Mouse (Mus musculus): ENCODE results near the gene Gapvd1. TPM values are rescaled to one million over a fixed set of nuclear protein-coding genes. Genes with fewer than 3 reads are reported as not detected.

Gene Gapvd1
- polyA plus RNA-seq, 1 experiment from 2014 or later = 62.7 TPM

GRCm38 (mm10) chr2:34757341-34757740 is 2.3 kb upstream of the Gapvd1 start:
- H3K4me2 ChIP-seq (ENCODE audit: low read depth, low read length) = no peak overlapping the region
- H3K27me3 ChIP-seq (ENCODE audit: control insufficient read depth, insufficient read depth, low read length) = no peaks in the 10 kb centered on the region
- no peak overlapping the region for H3K27ac ChIP-seq (ENCODE audit: low read length)
- 77% methylated on average over 1 of the region's 1 CpGs for WGBS
- H3K36me3 ChIP-seq (ENCODE audit: control insufficient read depth, insufficient read depth) = no peaks in the 10 kb centered on the region
- no peak overlapping the region for H3K4me3 ChIP-seq (ENCODE audit: low read length)
- H3K9ac ChIP-seq (ENCODE audit: low read length) = no peak overlapping the region
- no peaks in the 10 kb centered on the region for H3K9me3 ChIP-seq (replicated peaks; ENCODE audit: control insufficient read depth, low read length)
- H3K4me1 ChIP-seq (ENCODE audit: control insufficient read depth, insufficient read depth, low read length) = peaks cover 5% of the 10 kb centered on the region
- ATAC-seq (replicated peaks; ENCODE audit: extremely low read depth, insufficient read depth, low FRiP score) = no peak

- under 1% methylated on average over 103 of the region's 106 CpGs for WGBS
- peak overlapping the region; percentile 94 for H3K4me3 ChIP-seq (ENCODE audit: low read length)
- peak overlapping the region; percentile 82 for H3K4me2 ChIP-seq (ENCODE audit: low read depth, low read length)
Measured at GRCm38 (mm10) chr2:34753811-34754550, 1.1 kb downstream of the Gapvd1 start.

GRCm38 (mm10) chr2:34750245-34750644 is 4.8 kb downstream of the Gapvd1 start:
- Histone ChIP-seq H3K9ac (ENCODE audit: low read length) (no peak overlapping the region), H3K4me2 (ENCODE audit: low read depth, low read length) (no peak overlapping the region), H3K36me3 (ENCODE audit: control insufficient read depth, insufficient read depth) (no peaks in the 10 kb centered on the region), H3K27ac (ENCODE audit: low read length) (no peak overlapping the region), H3K27me3 (ENCODE audit: control insufficient read depth, insufficient read depth, low read length) (no peaks in the 10 kb centered on the region), H3K4me1 (ENCODE audit: control insufficient read depth, insufficient read depth, low read length) (peaks cover 11% of the 10 kb centered on the region), H3K4me3 (ENCODE audit: low read length) (no peak overlapping the region), H3K9me3 (replicated peaks; ENCODE audit: control insufficient read depth, low read length) (no peaks in the 10 kb centered on the region)
- 58% methylated on average over 2 of the region's 2 CpGs for WGBS
- ATAC-seq (replicated peaks; ENCODE audit: extremely low read depth, insufficient read depth, low FRiP score) = no peak

More at GRCm38 (mm10) chr2:34753811-34754550, 1.1 kb downstream of the Gapvd1 start:
- H3K36me3 ChIP-seq (ENCODE audit: control insufficient read depth, insufficient read depth) = no peaks in the 10 kb centered on the region
- H3K27ac ChIP-seq (ENCODE audit: low read length) = peak overlapping the region; percentile 95
- peak; percentile 96 for ATAC-seq (replicated peaks; ENCODE audit: extremely low read depth, insufficient read depth, low FRiP score)
- H3K9ac ChIP-seq (ENCODE audit: low read length) = peak overlapping the region; percentile 97
- H3K4me1 ChIP-seq (ENCODE audit: control insufficient read depth, insufficient read depth, low read length) = peaks cover 11% of the 10 kb centered on the region
- H3K27me3 ChIP-seq (ENCODE audit: control insufficient read depth, insufficient read depth, low read length) = no peaks in the 10 kb centered on the region
- H3K9me3 ChIP-seq (replicated peaks; ENCODE audit: control insufficient read depth, low read length) = no peaks in the 10 kb centered on the region

- Histone ChIP-seq H3K9me3 (replicated peaks; ENCODE audit: control insufficient read depth, low read length) (no peaks in the 10 kb centered on the region), H3K4me1 (ENCODE audit: control insufficient read depth, insufficient read depth, low read length) (peaks cover 11% of the 10 kb centered on the region), H3K27ac (ENCODE audit: low read length) (no peak overlapping the region), H3K4me3 (ENCODE audit: low read length) (no peak overlapping the region), H3K9ac (ENCODE audit: low read length) (no peak overlapping the region), H3K27me3 (ENCODE audit: control insufficient read depth, insufficient read depth, low read length) (no peaks in the 10 kb centered on the region), H3K4me2 (ENCODE audit: low read depth, low read length) (no peak overlapping the region), H3K36me3 (ENCODE audit: control insufficient read depth, insufficient read depth) (no peaks in the 10 kb centered on the region; the same call in 1 of the 2 replicates)
- no peak for ATAC-seq (replicated peaks; ENCODE audit: extremely low read depth, insufficient read depth, low FRiP score)
- 85% methylated on average over 4 of the region's 4 CpGs for WGBS
Measured at GRCm38 (mm10) chr2:34748479-34748878, 6.6 kb downstream of the Gapvd1 start.

- H3K4me1 ChIP-seq (ENCODE audit: control insufficient read depth, insufficient read depth, low read length) = peaks cover 5% of the 10 kb centered on the region
- H3K4me3 ChIP-seq (ENCODE audit: low read length) = no peak overlapping the region
- H3K27ac ChIP-seq (ENCODE audit: low read length) = no peak overlapping the region
- H3K9me3 ChIP-seq (replicated peaks; ENCODE audit: control insufficient read depth, low read length) = no peaks in the 10 kb centered on the region
- H3K27me3 ChIP-seq (ENCODE audit: control insufficient read depth, insufficient read depth, low read length) = no peaks in the 10 kb centered on the region
- no peaks in the 10 kb centered on the region; the same call in 1 of the 2 replicates for H3K36me3 ChIP-seq (ENCODE audit: control insufficient read depth, insufficient read depth)
- H3K4me2 ChIP-seq (ENCODE audit: low read depth, low read length) = no peak overlapping the region
- ATAC-seq (replicated peaks; ENCODE audit: extremely low read depth, insufficient read depth, low FRiP score) = no peak
- H3K9ac ChIP-seq (ENCODE audit: low read length) = no peak overlapping the region
- WGBS = 77% methylated on average over 2 of the region's 2 CpGs
Measured at GRCm38 (mm10) chr2:34745673-34746072, 9.4 kb downstream of the Gapvd1 start.

- ATAC-seq (replicated peaks; ENCODE audit: extremely low read depth, insufficient read depth, low FRiP score) = no peak
- Histone ChIP-seq H3K9me3 (replicated peaks; ENCODE audit: control insufficient read depth, low read length) (no peaks in the 10 kb centered on the region), H3K4me1 (ENCODE audit: control insufficient read depth, insufficient read depth, low read length) (peaks cover 2% of the 10 kb centered on the region; the same call in 1 of the 2 replicates), H3K4me2 (ENCODE audit: low read depth, low read length) (no peak overlapping the region), H3K9ac (ENCODE audit: low read length) (no peak overlapping the region), H3K27ac (ENCODE audit: low read length) (no peak overlapping the region), H3K4me3 (ENCODE audit: low read length) (no peak overlapping the region), H3K27me3 (ENCODE audit: control insufficient read depth, insufficient read depth, low read length) (no peaks in the 10 kb centered on the region), H3K36me3 (ENCODE audit: control insufficient read depth, insufficient read depth) (no peaks in the 10 kb centered on the region; the same call in 1 of the 2 replicates)
- 95% methylated on average over 8 of the region's 8 CpGs for WGBS
Measured at GRCm38 (mm10) chr2:34744476-34744875, 10.6 kb downstream of the Gapvd1 start.

- no peak for ATAC-seq (replicated peaks; ENCODE audit: extremely low read depth, insufficient read depth, low FRiP score)
- 81% methylated on average over 8 of the region's 8 CpGs for WGBS
- H3K9me3 ChIP-seq (replicated peaks; ENCODE audit: control insufficient read depth, low read length) = no peaks in the 10 kb centered on the region
- H3K4me1 ChIP-seq (ENCODE audit: control insufficient read depth, insufficient read depth, low read length) = peaks cover 2% of the 10 kb centered on the region; the same call in 1 of the 2 replicates
- no peak overlapping the region for H3K4me3 ChIP-seq (ENCODE audit: low read length)
- no peak overlapping the region for H3K9ac ChIP-seq (ENCODE audit: low read length)
- no peaks in the 10 kb centered on the region; the same call in 1 of the 2 replicates for H3K36me3 ChIP-seq (ENCODE audit: control insufficient read depth, insufficient read depth)
- no peak overlapping the region for H3K4me2 ChIP-seq (ENCODE audit: low read depth, low read length)
- no peak overlapping the region for H3K27ac ChIP-seq (ENCODE audit: low read length)
- no peaks in the 10 kb centered on the region for H3K27me3 ChIP-seq (ENCODE audit: control insufficient read depth, insufficient read depth, low read length)
Measured at GRCm38 (mm10) chr2:34742675-34743074, 12.4 kb downstream of the Gapvd1 start.

- H3K27me3 ChIP-seq (ENCODE audit: control insufficient read depth, insufficient read depth, low read length) = no peaks in the 10 kb centered on the region
- H3K4me1 ChIP-seq (ENCODE audit: control insufficient read depth, insufficient read depth, low read length) = peaks cover 2% of the 10 kb centered on the region; the same call in 1 of the 2 replicates
- WGBS = 90% methylated on average over 12 of the region's 12 CpGs
- no peak overlapping the region for H3K27ac ChIP-seq (ENCODE audit: low read length)
- no peak for ATAC-seq (replicated peaks; ENCODE audit: extremely low read depth, insufficient read depth, low FRiP score)
- H3K4me3 ChIP-seq (ENCODE audit: low read length) = no peak overlapping the region
- H3K9ac ChIP-seq (ENCODE audit: low read length) = no peak overlapping the region
- no peaks in the 10 kb centered on the region; the same call in 1 of the 2 replicates for H3K36me3 ChIP-seq (ENCODE audit: control insufficient read depth, insufficient read depth)
- H3K4me2 ChIP-seq (ENCODE audit: low read depth, low read length) = no peak overlapping the region
- no peaks in the 10 kb centered on the region for H3K9me3 ChIP-seq (replicated peaks; ENCODE audit: control insufficient read depth, low read length)
Measured at GRCm38 (mm10) chr2:34741390-34742159, 13.5 kb downstream of the Gapvd1 start.

Data from heart, embryonic 16.5 days (tissue).